ENCODE assay signal across 17 mouse cellular contexts in genomic region chr16:65720953-65721352, GRCm38 (mm10).
DNase-seq lines count a peak whose midpoint lies in the region; ATAC-seq lines count a peak whose summit lies in the region.
"Had no signal": no experiment of that assay in that cellular context is flagged by ENCODE, and none has a peak within 500 bp of the region (broad histone marks: within the 10 kb centered on the region; RNA-seq: fewer than 3 reads in every experiment).

No protein-coding gene starts in this region.

- H3K4me3 ChIP-seq in hindbrain, embryonic 15.5 days = no peak overlapping the region
- H3K4me3 ChIP-seq in hindbrain, embryonic 11.5 days (ENCODE audit: low read depth, low read length) = no peak overlapping the region
- no peak overlapping the region for H3K4me3 ChIP-seq in limb, embryonic 15.5 days
- H3K4me3 ChIP-seq: heart, embryonic 13.5 days; myocyte had no signal

- no peaks in the 10 kb centered on the region for H3K36me3 ChIP-seq in hindbrain, embryonic 15.5 days
- H3K36me3 ChIP-seq in hindbrain, embryonic 11.5 days (ENCODE audit: control insufficient read depth, insufficient read depth, low read length) = no peaks in the 10 kb centered on the region
- no peaks in the 10 kb centered on the region for H3K36me3 ChIP-seq in limb, embryonic 15.5 days
- H3K36me3 ChIP-seq: heart, embryonic 13.5 days had no signal

- DNase-seq in embryo, embryonic 10.5 days (ENCODE audit: low spot score) = peak; percentile 5
- no peak for DNase-seq in embryo, embryonic 10 days (ENCODE audit: low spot score)
- DNase-seq in hindbrain, embryonic 11.5 days (ENCODE audit: low spot score) = no peak
- DNase-seq in forelimb bud, embryonic 11.5 days (ENCODE audit: low read depth, low spot score) = peak; percentile 56
- DNase-seq in heart, adult 11 months = no peak
- DNase-seq in adrenal gland, postnatal 4 days (ENCODE audit: low spot score in 2 of 2) = no peak
- DNase-seq: adrenal gland, postnatal 25 days; cerebellum, postnatal 36 days; lung, postnatal 10 days; right cerebral cortex, postnatal 4 days had no signal

- no peaks in the 10 kb centered on the region for H3K9me3 ChIP-seq in hindbrain, embryonic 15.5 days
- no peaks in the 10 kb centered on the region for H3K9me3 ChIP-seq in hindbrain, embryonic 11.5 days (ENCODE audit: control insufficient read depth, low read length)
- no peaks in the 10 kb centered on the region for H3K9me3 ChIP-seq in limb, embryonic 15.5 days
- H3K9me3 ChIP-seq: heart, embryonic 13.5 days had no signal

- no peak overlapping the region for H3K4me2 ChIP-seq in hindbrain, embryonic 15.5 days
- H3K4me2 ChIP-seq in hindbrain, embryonic 11.5 days (replicated peaks; ENCODE audit: low read depth, low read length) = no peak overlapping the region
- no peak overlapping the region for H3K4me2 ChIP-seq in limb, embryonic 15.5 days
- H3K4me2 ChIP-seq: heart, embryonic 13.5 days had no signal

- H3K4me1 ChIP-seq in hindbrain, embryonic 15.5 days (replicated peaks) = no peaks in the 10 kb centered on the region
- no peaks in the 10 kb centered on the region for H3K4me1 ChIP-seq in hindbrain, embryonic 11.5 days (replicated peaks; ENCODE audit: control insufficient read depth, insufficient read depth, low read length)
- H3K4me1 ChIP-seq in limb, embryonic 15.5 days = peaks cover 4% of the 10 kb centered on the region; the same call in 1 of the 2 replicates
- H3K4me1 ChIP-seq: heart, embryonic 13.5 days had no signal

- H3K27me3 ChIP-seq in hindbrain, embryonic 15.5 days = no peaks in the 10 kb centered on the region
- H3K27me3 ChIP-seq in hindbrain, embryonic 11.5 days (ENCODE audit: control insufficient read depth, insufficient read depth, low read length) = no peaks in the 10 kb centered on the region
- no peaks in the 10 kb centered on the region for H3K27me3 ChIP-seq in limb, embryonic 15.5 days
- H3K27me3 ChIP-seq: CH12.LX; heart, embryonic 13.5 days had no signal

- H3K9ac ChIP-seq in hindbrain, embryonic 15.5 days = no peak overlapping the region
- no peak overlapping the region for H3K9ac ChIP-seq in hindbrain, embryonic 11.5 days (ENCODE audit: low read depth, low read length)
- H3K9ac ChIP-seq in limb, embryonic 15.5 days = no peak overlapping the region
- H3K9ac ChIP-seq: heart, embryonic 13.5 days; liver, embryonic 14.5 days had no signal

- WGBS in hindbrain, embryonic 15.5 days = 27% methylated on average over 4 of the region's 4 CpGs
- 57% methylated on average over 4 of the region's 4 CpGs for WGBS in hindbrain, embryonic 11.5 days
- 14% methylated on average over 4 of the region's 4 CpGs for WGBS in limb, embryonic 15.5 days

- H3K27ac ChIP-seq in hindbrain, embryonic 15.5 days (replicated peaks) = no peak overlapping the region
- H3K27ac ChIP-seq in hindbrain, embryonic 11.5 days (ENCODE audit: low read depth, low read length) = no peak overlapping the region
- no peak overlapping the region for H3K27ac ChIP-seq in limb, embryonic 15.5 days
- H3K27ac ChIP-seq: heart, embryonic 13.5 days; liver, embryonic 14.5 days had no signal

- peak; percentile 89 for ATAC-seq in hindbrain, embryonic 15.5 days (ENCODE audit: low FRiP score, low read depth)
- ATAC-seq in hindbrain, embryonic 11.5 days (ENCODE audit: low FRiP score) = no peak
- ATAC-seq in limb, embryonic 15.5 days (ENCODE audit: insufficient number of reproducible peaks, low FRiP score, low TSS enrichment, low read depth) = peak; percentile 71; the same call in 1 of the 2 replicates
- ATAC-seq: inflammation-experienced regulatory T-cells, adult 6 months had no signal

Comparison
In these comparisons a context has a peak if more than half of its experiments do, and no peak if none do; other contexts are left out.
1. DNase-seq: peak in embryo, embryonic 10.5 days (single experiment) and forelimb bud, embryonic 11.5 days (single experiment); none in embryo, embryonic 10 days (single experiment), hindbrain, embryonic 11.5 days (single experiment), heart, adult 11 months (single experiment) and adrenal gland, postnatal 4 days (0 of 2).